Mouse (Mus musculus): ENCODE results near the gene Rrp1. TPM values are rescaled to one million over a fixed set of nuclear protein-coding genes. Genes with fewer than 3 reads are reported as not detected.

The Rrp1 gene
- polyA plus RNA-seq, 1 experiment from 2014 or later = 249 TPM

GRCm38 (mm10) chr10:78447396-78447795 lies 34.6 kb upstream of the Rrp1 start:
- Histone ChIP-seq H3K27ac (ENCODE audit: low read depth) (no peak overlapping the region), H3K27me3 (replicated peaks; ENCODE audit: control insufficient read depth, insufficient read depth, low read length) (no peaks in the 10 kb centered on the region), H3K4me2 (ENCODE audit: low read length) (no peak overlapping the region), H3K36me3 (ENCODE audit: control insufficient read depth, insufficient read depth, low read length) (peaks cover 60% of the 10 kb centered on the region), H3K9ac (ENCODE audit: low read length) (no peak overlapping the region), H3K9me3 (ENCODE audit: control insufficient read depth, low read length) (no peaks in the 10 kb centered on the region), H3K4me1 (replicated peaks; ENCODE audit: control insufficient read depth, insufficient read depth, low read length) (no peaks in the 10 kb centered on the region), H3K4me3 (ENCODE audit: low read depth, low read length) (no peak overlapping the region)
- ATAC-seq (replicated peaks; ENCODE audit: low FRiP score, low TSS enrichment, low read depth) (no peak), DNase-seq (ENCODE audit: low spot score) (no peak)
- 76% methylated on average over 3 of the region's 3 CpGs for WGBS

DNA sequence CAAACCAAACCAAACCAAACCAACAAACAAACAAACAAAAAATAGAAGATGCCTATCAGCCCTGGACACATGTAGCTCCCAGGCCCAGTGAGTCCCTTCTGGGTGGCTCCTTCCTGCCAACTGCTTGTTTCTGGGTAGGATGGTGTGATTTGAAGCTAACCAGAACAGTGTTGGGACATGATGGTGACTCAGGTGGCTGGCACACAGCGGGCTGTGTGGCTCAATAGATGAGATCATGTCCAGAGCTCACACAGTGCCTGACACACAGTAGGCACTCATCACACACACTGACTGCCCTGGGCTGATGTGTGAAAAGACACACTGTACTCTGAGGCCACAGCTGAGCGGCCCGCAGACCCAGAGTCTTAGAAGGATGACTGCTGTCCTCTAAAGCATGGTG lies 33.4 kb upstream of the Rrp1 start:
- Histone ChIP-seq H3K27me3 (replicated peaks; ENCODE audit: control insufficient read depth, insufficient read depth, low read length) (no peaks in the 10 kb centered on the region), H3K9ac (ENCODE audit: low read length) (no peak overlapping the region), H3K27ac (ENCODE audit: low read depth) (no peak overlapping the region), H3K4me3 (ENCODE audit: low read depth, low read length) (no peak overlapping the region), H3K4me2 (ENCODE audit: low read length) (no peak overlapping the region), H3K36me3 (ENCODE audit: control insufficient read depth, insufficient read depth, low read length) (peaks cover 60% of the 10 kb centered on the region), H3K4me1 (replicated peaks; ENCODE audit: control insufficient read depth, insufficient read depth, low read length) (no peaks in the 10 kb centered on the region), H3K9me3 (ENCODE audit: control insufficient read depth, low read length) (no peaks in the 10 kb centered on the region)
- ATAC-seq (replicated peaks; ENCODE audit: low FRiP score, low TSS enrichment, low read depth) (no peak), DNase-seq (ENCODE audit: low spot score) (no peak)
- WGBS = 96% methylated on average over 3 of the region's 3 CpGs

DNA sequence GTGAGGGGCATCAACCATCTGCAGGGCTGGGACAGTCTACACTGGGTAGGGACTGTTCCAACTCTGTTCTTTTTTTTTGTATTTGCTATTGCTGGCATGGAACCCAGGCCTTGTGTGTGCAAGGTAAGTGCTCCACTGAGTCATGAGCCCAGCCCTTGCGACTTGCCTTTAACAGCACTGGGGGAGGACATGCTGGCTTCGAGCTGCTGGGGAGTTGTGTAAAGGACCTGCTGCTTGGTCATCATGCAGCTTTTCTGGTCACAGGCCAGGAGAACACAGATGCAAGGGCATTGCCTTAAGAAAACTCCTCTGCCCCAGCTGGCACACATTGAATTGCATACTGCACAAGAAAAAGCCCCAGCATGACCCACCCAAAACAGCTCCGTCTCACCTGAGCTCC lies 29.4 kb upstream of the Rrp1 start:
- Histone ChIP-seq H3K27ac (ENCODE audit: low read depth) (no peak overlapping the region), H3K4me3 (ENCODE audit: low read depth, low read length) (no peak overlapping the region), H3K9me3 (ENCODE audit: control insufficient read depth, low read length) (no peaks in the 10 kb centered on the region), H3K4me1 (replicated peaks; ENCODE audit: control insufficient read depth, insufficient read depth, low read length) (no peaks in the 10 kb centered on the region), H3K4me2 (ENCODE audit: low read length) (no peak overlapping the region), H3K27me3 (replicated peaks; ENCODE audit: control insufficient read depth, insufficient read depth, low read length) (no peaks in the 10 kb centered on the region), H3K36me3 (ENCODE audit: control insufficient read depth, insufficient read depth, low read length) (peaks cover 36% of the 10 kb centered on the region), H3K9ac (ENCODE audit: low read length) (no peak overlapping the region)
- DNase-seq (ENCODE audit: low spot score) (no peak), ATAC-seq (replicated peaks; ENCODE audit: low FRiP score, low TSS enrichment, low read depth) (no peak)
- WGBS = 95% methylated on average over 3 of the region's 3 CpGs

- no peaks in the 10 kb centered on the region for H3K9me3 ChIP-seq (ENCODE audit: control insufficient read depth, low read length)
These were observed 28.8 kb upstream of the Rrp1 start for GRCm38 (mm10) chr10:78441606-78442005.

GRCm38 (mm10) chr10:78440812-78441211 lies 28.0 kb upstream of the Rrp1 start:
- no peak overlapping the region for H3K4me3 ChIP-seq (ENCODE audit: low read depth, low read length)
- no peak for ATAC-seq (replicated peaks; ENCODE audit: low FRiP score, low TSS enrichment, low read depth)
- no peak overlapping the region for H3K4me2 ChIP-seq (ENCODE audit: low read length)
- no peak for DNase-seq (ENCODE audit: low spot score)
- H3K9me3 ChIP-seq (ENCODE audit: control insufficient read depth, low read length) = no peaks in the 10 kb centered on the region
- H3K36me3 ChIP-seq (ENCODE audit: control insufficient read depth, insufficient read depth, low read length) = peaks cover 25% of the 10 kb centered on the region
- H3K27ac ChIP-seq (ENCODE audit: low read depth) = no peak overlapping the region
- H3K27me3 ChIP-seq (replicated peaks; ENCODE audit: control insufficient read depth, insufficient read depth, low read length) = no peaks in the 10 kb centered on the region
- no peaks in the 10 kb centered on the region for H3K4me1 ChIP-seq (replicated peaks; ENCODE audit: control insufficient read depth, insufficient read depth, low read length)
- H3K9ac ChIP-seq (ENCODE audit: low read length) = no peak overlapping the region
- WGBS = 78% methylated on average over 9 of the region's 9 CpGs

More at GRCm38 (mm10) chr10:78441606-78442005, 28.8 kb upstream of the Rrp1 start:
- Histone ChIP-seq H3K36me3 (ENCODE audit: control insufficient read depth, insufficient read depth, low read length) (peaks cover 29% of the 10 kb centered on the region), H3K4me2 (ENCODE audit: low read length) (no peak overlapping the region), H3K27me3 (replicated peaks; ENCODE audit: control insufficient read depth, insufficient read depth, low read length) (no peaks in the 10 kb centered on the region), H3K4me3 (ENCODE audit: low read depth, low read length) (no peak overlapping the region), H3K9ac (ENCODE audit: low read length) (no peak overlapping the region), H3K4me1 (replicated peaks; ENCODE audit: control insufficient read depth, insufficient read depth, low read length) (no peaks in the 10 kb centered on the region), H3K27ac (ENCODE audit: low read depth) (no peak overlapping the region)
- WGBS = 86% methylated on average over 5 of the region's 5 CpGs
- DNase-seq (ENCODE audit: low spot score) (no peak), ATAC-seq (replicated peaks; ENCODE audit: low FRiP score, low TSS enrichment, low read depth) (no peak)

GRCm38 (mm10) chr10:78439990-78440389 lies 27.1 kb upstream of the Rrp1 start:
- H3K4me3 ChIP-seq (ENCODE audit: low read depth, low read length) = no peak overlapping the region
- H3K27ac ChIP-seq (ENCODE audit: low read depth) = no peak overlapping the region
- WGBS = 85% methylated on average over 7 of the region's 7 CpGs
- no peaks in the 10 kb centered on the region for H3K4me1 ChIP-seq (replicated peaks; ENCODE audit: control insufficient read depth, insufficient read depth, low read length)
- H3K9ac ChIP-seq (ENCODE audit: low read length) = no peak overlapping the region
- H3K36me3 ChIP-seq (ENCODE audit: control insufficient read depth, insufficient read depth, low read length) = peaks cover 19% of the 10 kb centered on the region
- no peak overlapping the region for H3K4me2 ChIP-seq (ENCODE audit: low read length)
- DNase-seq (ENCODE audit: low spot score) (no peak), ATAC-seq (replicated peaks; ENCODE audit: low FRiP score, low TSS enrichment, low read depth) (no peak)
- H3K27me3 ChIP-seq (replicated peaks; ENCODE audit: control insufficient read depth, insufficient read depth, low read length) = no peaks in the 10 kb centered on the region
- no peaks in the 10 kb centered on the region for H3K9me3 ChIP-seq (ENCODE audit: control insufficient read depth, low read length)

- Histone ChIP-seq H3K4me2 (ENCODE audit: low read length) (no peak overlapping the region), H3K9me3 (ENCODE audit: control insufficient read depth, low read length) (no peaks in the 10 kb centered on the region), H3K36me3 (ENCODE audit: control insufficient read depth, insufficient read depth, low read length) (peaks cover 14% of the 10 kb centered on the region), H3K4me3 (ENCODE audit: low read depth, low read length) (no peak overlapping the region), H3K4me1 (replicated peaks; ENCODE audit: control insufficient read depth, insufficient read depth, low read length) (no peaks in the 10 kb centered on the region), H3K9ac (ENCODE audit: low read length) (no peak overlapping the region), H3K27me3 (replicated peaks; ENCODE audit: control insufficient read depth, insufficient read depth, low read length) (no peaks in the 10 kb centered on the region), H3K27ac (ENCODE audit: low read depth) (no peak overlapping the region)
- 65% methylated on average over 5 of the region's 5 CpGs for WGBS
- DNase-seq (ENCODE audit: low spot score) (no peak), ATAC-seq (replicated peaks; ENCODE audit: low FRiP score, low TSS enrichment, low read depth) (no peak)
These were observed 26.7 kb upstream of the Rrp1 start for GRCm38 (mm10) chr10:78439550-78439949.

GRCm38 (mm10) chr10:78438094-78438493 lies 25.3 kb upstream of the Rrp1 start:
- peak; percentile 96 for DNase-seq (ENCODE audit: low spot score)
- 0 out of 2 replicates have a peak, but pooled peaks have one; percentile 20 for ATAC-seq (replicated peaks; ENCODE audit: low FRiP score, low TSS enrichment, low read depth)
- Histone ChIP-seq H3K9me3 (ENCODE audit: control insufficient read depth, low read length) (no peaks in the 10 kb centered on the region), H3K4me1 (replicated peaks; ENCODE audit: control insufficient read depth, insufficient read depth, low read length) (no peaks in the 10 kb centered on the region), H3K36me3 (ENCODE audit: control insufficient read depth, insufficient read depth, low read length) (peaks cover 4% of the 10 kb centered on the region; the same call in 1 of the 2 replicates), H3K27me3 (replicated peaks; ENCODE audit: control insufficient read depth, insufficient read depth, low read length) (no peaks in the 10 kb centered on the region), H3K4me3 (ENCODE audit: low read depth, low read length) (no peak overlapping the region), H3K9ac (ENCODE audit: low read length) (no peak overlapping the region), H3K27ac (ENCODE audit: low read depth) (no peak overlapping the region), H3K4me2 (ENCODE audit: low read length) (no peak overlapping the region)
- WGBS = 11% methylated on average over 5 of the region's 5 CpGs

DNA sequence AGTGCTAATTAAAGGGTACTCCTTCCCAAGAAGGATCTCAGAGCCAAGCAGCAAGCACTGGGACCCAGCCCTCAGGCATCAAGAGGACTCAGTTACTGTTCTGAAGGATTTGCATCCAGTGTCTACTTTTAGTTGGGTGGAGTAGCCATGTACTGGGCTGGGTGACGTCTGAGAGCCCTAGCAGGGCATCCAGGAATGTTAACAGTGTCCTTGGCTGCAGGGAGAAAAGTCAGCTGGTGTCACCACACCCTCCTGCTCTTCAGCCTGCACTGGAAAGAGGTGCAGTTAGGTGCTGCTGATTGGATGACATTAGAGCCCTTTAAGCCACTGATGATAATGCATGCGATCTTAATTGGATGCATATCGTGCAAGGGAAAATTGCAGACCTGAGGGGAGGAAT lies 20.0 kb upstream of the Rrp1 start:
- Histone ChIP-seq H3K4me2 (ENCODE audit: low read length) (no peak overlapping the region), H3K36me3 (ENCODE audit: control insufficient read depth, insufficient read depth, low read length) (peaks cover 8% of the 10 kb centered on the region), H3K4me3 (ENCODE audit: low read depth, low read length) (no peak overlapping the region), H3K9ac (ENCODE audit: low read length) (no peak overlapping the region), H3K27me3 (replicated peaks; ENCODE audit: control insufficient read depth, insufficient read depth, low read length) (no peaks in the 10 kb centered on the region), H3K4me1 (replicated peaks; ENCODE audit: control insufficient read depth, insufficient read depth, low read length) (no peaks in the 10 kb centered on the region), H3K9me3 (ENCODE audit: control insufficient read depth, low read length) (no peaks in the 10 kb centered on the region), H3K27ac (ENCODE audit: low read depth) (no peak overlapping the region)
- 82% methylated on average over 3 of the region's 3 CpGs for WGBS
- DNase-seq (ENCODE audit: low spot score) (no peak), ATAC-seq (replicated peaks; ENCODE audit: low FRiP score, low TSS enrichment, low read depth) (no peak)
